Comparison of ENCODE assay signal across 8 mouse cellular contexts in genomic region chr16:32608344-32608711, GRCm38 (mm10). TPM values are rescaled to one million over a fixed set of nuclear protein-coding genes. Genes with fewer than 3 reads are reported as not detected.
DNase-seq lines count a peak whose midpoint lies in the region; ATAC-seq and TF ChIP-seq lines count a peak whose summit lies in the region.

No protein-coding gene starts in this region.

- H3K36me3 ChIP-seq in heart, embryonic 12.5 days: no peaks in the 10 kb centered on the region
- peaks cover 7% of the 10 kb centered on the region; the same call in 1 of the 2 replicates for H3K36me3 ChIP-seq in ES-Bruce4 (ENCODE audit: control insufficient read depth, insufficient read depth, low read length, poor library complexity, severe bottlenecking)
- no peaks in the 10 kb centered on the region for H3K36me3 ChIP-seq in forebrain, embryonic 16.5 days (ENCODE audit: control insufficient read depth, insufficient read depth)
- peaks cover 14% of the 10 kb centered on the region for H3K36me3 ChIP-seq in liver, embryonic 15.5 days (replicated peaks)

- no peak overlapping the region for H3K9ac ChIP-seq in heart, embryonic 12.5 days
- H3K9ac ChIP-seq in ES-Bruce4 (ENCODE audit: low read depth, poor library complexity, severe bottlenecking): peak overlapping the region; percentile 53; the same call in 1 of the 2 replicates
- H3K9ac ChIP-seq in forebrain, embryonic 16.5 days (replicated peaks; ENCODE audit: low read depth, low read length): peak overlapping the region; percentile 35
- H3K9ac ChIP-seq in liver, embryonic 15.5 days: peak overlapping the region; percentile 46

- H3K4me2 ChIP-seq in heart, embryonic 12.5 days: peak overlapping the region; percentile 89
- H3K4me2 ChIP-seq in forebrain, embryonic 16.5 days (ENCODE audit: low read length): peak overlapping the region; percentile 52
- H3K4me2 ChIP-seq in liver, embryonic 15.5 days: peak overlapping the region; percentile 79

- no peaks in the 10 kb centered on the region for H3K9me3 ChIP-seq in heart, embryonic 12.5 days (replicated peaks)
- H3K9me3 ChIP-seq in ES-Bruce4 (replicated peaks; ENCODE audit: control insufficient read depth, insufficient read depth, low read length, poor library complexity, severe bottlenecking): no peaks in the 10 kb centered on the region
- H3K9me3 ChIP-seq in forebrain, embryonic 16.5 days (ENCODE audit: control insufficient read depth, low read length): no peaks in the 10 kb centered on the region
- no peaks in the 10 kb centered on the region for H3K9me3 ChIP-seq in liver, embryonic 15.5 days (replicated peaks)

- H3K27me3 ChIP-seq in heart, embryonic 12.5 days (replicated peaks): no peaks in the 10 kb centered on the region
- no peaks in the 10 kb centered on the region for H3K27me3 ChIP-seq in ES-Bruce4 (ENCODE audit: control insufficient read depth, insufficient read depth, low read length, poor library complexity, severe bottlenecking)
- H3K27me3 ChIP-seq in forebrain, embryonic 16.5 days (replicated peaks; ENCODE audit: control insufficient read depth, insufficient read depth, low read length): no peaks in the 10 kb centered on the region
- H3K27me3 ChIP-seq in liver, embryonic 15.5 days: no peaks in the 10 kb centered on the region

- 7% methylated on average over 8 of the region's 8 CpGs for WGBS in heart, embryonic 12.5 days
- WGBS in forebrain, embryonic 16.5 days: 13% methylated on average over 8 of the region's 8 CpGs
- WGBS in liver, embryonic 15.5 days (ENCODE audit: insufficient replicate concordance): 2% methylated on average over 8 of the region's 8 CpGs

- TF ChIP-seq POLR2A in ES-Bruce4 (IDR thresholded peaks at IDR 0.05; ENCODE audit: insufficient read depth, low read length): no peak

- TF ChIP-seq CTCF in ES-Bruce4 (IDR thresholded peaks at IDR 0.05; ENCODE audit: low read depth, low read length): no peak

- no peak for ATAC-seq in heart, embryonic 12.5 days (ENCODE audit: insufficient number of reproducible peaks, low FRiP score)
- no peak for ATAC-seq in forebrain, embryonic 16.5 days
- no peak for ATAC-seq in liver, embryonic 15.5 days (ENCODE audit: insufficient read depth)
- no peak for ATAC-seq in megakaryocyte progenitor cell, adult 5-6 weeks (replicated peaks; ENCODE audit: poor library complexity)

- peak overlapping the region; percentile 99 for H3K27ac ChIP-seq in heart, embryonic 12.5 days (ENCODE audit: poor library complexity, severe bottlenecking)
- H3K27ac ChIP-seq in ES-Bruce4 (ENCODE audit: insufficient read depth, low read length): no peak overlapping the region
- peak overlapping the region; percentile 61 for H3K27ac ChIP-seq in forebrain, embryonic 16.5 days (ENCODE audit: low read length)
- H3K27ac ChIP-seq in liver, embryonic 15.5 days (replicated peaks): peak overlapping the region; percentile 94

- TF ChIP-seq EP300 in ES-Bruce4 (IDR thresholded peaks at IDR 0.05; ENCODE audit: insufficient read depth, low read depth, low read length): no peak

- DNase-seq in heart, postnatal 36 days: no peak
- no peak for DNase-seq in thymus, postnatal 10 days (ENCODE audit: low spot score in 2 of 2)
- DNase-seq in left cerebral cortex, adult 8-10 months (ENCODE audit: low spot score in 2 of 2): no peak

- H3K4me3 ChIP-seq in heart, embryonic 12.5 days: peak overlapping the region; percentile 98
- H3K4me3 ChIP-seq in ES-Bruce4 (ENCODE audit: low read depth, low read length): no peak overlapping the region
- peak overlapping the region; percentile 62 for H3K4me3 ChIP-seq in forebrain, embryonic 16.5 days (replicated peaks; ENCODE audit: low read length)
- peak overlapping the region; percentile 74 for H3K4me3 ChIP-seq in liver, embryonic 15.5 days (replicated peaks)

- H3K4me1 ChIP-seq in heart, embryonic 12.5 days (replicated peaks): peaks cover 6% of the 10 kb centered on the region
- H3K4me1 ChIP-seq in ES-Bruce4 (ENCODE audit: control insufficient read depth, insufficient read depth, low read length): no peaks in the 10 kb centered on the region
- H3K4me1 ChIP-seq in forebrain, embryonic 16.5 days (replicated peaks; ENCODE audit: control insufficient read depth, insufficient read depth, low read length): peaks cover 13% of the 10 kb centered on the region
- peaks cover 25% of the 10 kb centered on the region for H3K4me1 ChIP-seq in liver, embryonic 15.5 days (replicated peaks)

- intact Hi-C loops in heart, postnatal 36 days (cut with DNase I): loop anchor here (2.0 to 5.0 kb wide), 2 partner anchors 81 to 100 kb away; no protein-coding TSS in a partner anchor

RNA-seq across cellular contexts. Expression of gene Tfrc, which starts 0.4 kb away (rescaled TPM):
- polyA plus RNA-seq in heart, embryonic 12.5 days (2016; fragmentation: Nextera tagmentation; extraction: Ambion mirVana): 52.5 and 58.2 TPM in 2 replicates
- total RNA-seq in heart, postnatal 36 days (2021): 100 to 1,000 TPM in 1 of 2 experiments, 10 to 100 TPM in 1; 55.9 to 114 TPM
- 118 and 141 TPM in 2 replicates for polyA plus RNA-seq in ES-Bruce4 (2011; ENCODE audit: insufficient read depth, insufficient read length, low read depth, missing spikeins)
- 33.7 and 37.5 TPM in 2 replicates for polyA plus RNA-seq in forebrain, embryonic 16.5 days (2015; fragmentation: Nextera tagmentation; extraction: Ambion mirVana)
- polyA plus RNA-seq in liver, embryonic 15.5 days (2015; fragmentation: Nextera tagmentation; extraction: Ambion mirVana): 285 and 299 TPM in 2 replicates
- 10 to 100 TPM; 70.9 to 85.1 (median 81.6) TPM for total RNA-seq in left cerebral cortex, adult 8-10 months (2022)
- 111 and 138 TPM in 2 replicates for total RNA-seq in megakaryocyte progenitor cell, adult 5-6 weeks (2015)
- total RNA-seq in megakaryocyte progenitor cell, adult 5-6 weeks (2017): 110 and 143 TPM in 2 replicates

RNA-seq across cellular contexts. Expression of gene Tnk2, which starts 35.3 kb away (rescaled TPM):
- polyA plus RNA-seq in heart, embryonic 12.5 days (2016; fragmentation: Nextera tagmentation; extraction: Ambion mirVana): 6.7 and 8.4 TPM in 2 replicates
- 10 to 100 TPM; 18.0 to 19.8 TPM for total RNA-seq in heart, postnatal 36 days (2021)
- 37.6 and 42.4 TPM in 2 replicates for polyA plus RNA-seq in ES-Bruce4 (2011; ENCODE audit: insufficient read depth, insufficient read length, low read depth, missing spikeins)
- polyA plus RNA-seq in forebrain, embryonic 16.5 days (2015; fragmentation: Nextera tagmentation; extraction: Ambion mirVana): 15.0 and 21.9 TPM in 2 replicates
- 4.5 and 4.7 TPM in 2 replicates for polyA plus RNA-seq in liver, embryonic 15.5 days (2015; fragmentation: Nextera tagmentation; extraction: Ambion mirVana)
- 100 to 1,000 TPM; 243 to 266 (median 252) TPM for total RNA-seq in left cerebral cortex, adult 8-10 months (2022)
- total RNA-seq in megakaryocyte progenitor cell, adult 5-6 weeks (2015): 5.9 and 6.9 TPM in 2 replicates
- total RNA-seq in megakaryocyte progenitor cell, adult 5-6 weeks (2017): 8.0 and 15.5 TPM in 2 replicates
